Mouse (Mus musculus): Measurements from ENCODE around the gene Mical3.

DNA sequence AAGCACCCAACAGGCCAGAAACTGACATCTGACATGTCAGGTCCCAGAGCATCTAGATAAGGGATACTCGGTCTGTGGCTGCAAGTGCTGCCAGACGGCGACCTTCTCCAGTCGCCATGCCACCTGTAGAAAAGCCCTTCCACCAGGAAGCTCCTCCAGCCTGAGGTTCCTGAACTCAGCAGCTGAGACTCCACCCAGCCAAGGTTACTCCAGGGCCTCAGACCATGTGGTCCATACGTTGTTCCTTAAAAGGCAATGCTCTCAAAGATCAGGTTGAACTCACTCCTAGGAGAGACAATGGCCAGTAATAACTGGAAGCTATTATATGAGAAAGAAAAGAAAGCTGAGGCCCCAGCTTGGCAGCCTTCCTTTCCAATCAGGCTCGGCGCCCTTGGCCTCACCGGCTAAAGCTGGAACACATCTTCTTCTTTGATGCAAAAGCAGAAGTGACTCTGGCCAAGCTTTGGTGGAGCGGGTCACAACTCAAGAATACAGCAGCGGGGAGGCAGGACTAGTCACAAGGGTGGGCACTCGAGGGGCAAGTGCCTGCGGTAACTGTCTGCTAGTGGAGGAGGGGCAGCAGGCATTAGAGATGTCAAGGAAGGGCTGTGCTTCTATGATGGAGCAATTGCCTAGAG is 53.8 kb downstream of the Mical3 start:
- TF ChIP-seq CTCF (IDR thresholded peaks at IDR 0.05; ENCODE audit: extremely low read depth, insufficient read depth, low read length) (no peak), POLR2A (IDR thresholded peaks at IDR 0.05; ENCODE audit: extremely low read depth, insufficient read depth, low read length) (no peak)

Measured in cortical plate, adult 2 months (tissue).